ENCODE assay signal across 19 mouse cellular contexts in genomic region chr2:76053748-76054331, GRCm38 (mm10).
"Had no signal": no experiment of that assay in that cellular context is flagged by ENCODE, and none has a peak within 500 bp of the region (broad histone marks: within the 10 kb centered on the region; RNA-seq: fewer than 3 reads in every experiment).

No protein-coding gene starts in this region.

- H3K4me1 ChIP-seq: intestine, embryonic 15.5 days; liver, embryonic 13.5 days had no signal

- H3K9ac ChIP-seq: intestine, embryonic 15.5 days; liver, embryonic 13.5 days; neural tube, embryonic 12.5 days had no signal

- H3K27ac ChIP-seq: intestine, embryonic 15.5 days; kidney, postnatal 0 days; layer of hippocampus, adult 2 months; left cerebral cortex, adult 2 months; liver, embryonic 13.5 days; neural tube, embryonic 12.5 days; stomach, postnatal 0 days had no signal

- H3K36me3 ChIP-seq: intestine, embryonic 15.5 days; liver, embryonic 13.5 days; neural tube, embryonic 12.5 days had no signal

- ATAC-seq: intestine, embryonic 15.5 days had no signal

- H3K4me3 ChIP-seq: intestine, embryonic 15.5 days; layer of hippocampus, adult 2 months; left cerebral cortex, adult 2 months; liver, embryonic 13.5 days; myocyte; neural tube, embryonic 12.5 days had no signal

- H3K27me3 ChIP-seq: intestine, embryonic 15.5 days; neural tube, embryonic 12.5 days had no signal

- DNase-seq: kidney, adult 11 months; kidney, adult 9 months; kidney, postnatal 25 days; layer of hippocampus, adult 9-11 months; liver, embryonic 13.5 days; lung, adult 2 months; lung, postnatal 14 days; lung, postnatal 4 days; right cerebral cortex, postnatal 4 days; thymus, adult 2 months; thymus, postnatal 14 days; thymus, postnatal 4 days had no signal

- H3K9me3 ChIP-seq: intestine, embryonic 15.5 days; liver, embryonic 13.5 days; neural tube, embryonic 12.5 days had no signal

- H3K4me2 ChIP-seq: intestine, embryonic 15.5 days; liver, embryonic 13.5 days; neural tube, embryonic 12.5 days had no signal
